ENCODE assay signal across 8 mouse cellular contexts in the genomic region with DNA sequence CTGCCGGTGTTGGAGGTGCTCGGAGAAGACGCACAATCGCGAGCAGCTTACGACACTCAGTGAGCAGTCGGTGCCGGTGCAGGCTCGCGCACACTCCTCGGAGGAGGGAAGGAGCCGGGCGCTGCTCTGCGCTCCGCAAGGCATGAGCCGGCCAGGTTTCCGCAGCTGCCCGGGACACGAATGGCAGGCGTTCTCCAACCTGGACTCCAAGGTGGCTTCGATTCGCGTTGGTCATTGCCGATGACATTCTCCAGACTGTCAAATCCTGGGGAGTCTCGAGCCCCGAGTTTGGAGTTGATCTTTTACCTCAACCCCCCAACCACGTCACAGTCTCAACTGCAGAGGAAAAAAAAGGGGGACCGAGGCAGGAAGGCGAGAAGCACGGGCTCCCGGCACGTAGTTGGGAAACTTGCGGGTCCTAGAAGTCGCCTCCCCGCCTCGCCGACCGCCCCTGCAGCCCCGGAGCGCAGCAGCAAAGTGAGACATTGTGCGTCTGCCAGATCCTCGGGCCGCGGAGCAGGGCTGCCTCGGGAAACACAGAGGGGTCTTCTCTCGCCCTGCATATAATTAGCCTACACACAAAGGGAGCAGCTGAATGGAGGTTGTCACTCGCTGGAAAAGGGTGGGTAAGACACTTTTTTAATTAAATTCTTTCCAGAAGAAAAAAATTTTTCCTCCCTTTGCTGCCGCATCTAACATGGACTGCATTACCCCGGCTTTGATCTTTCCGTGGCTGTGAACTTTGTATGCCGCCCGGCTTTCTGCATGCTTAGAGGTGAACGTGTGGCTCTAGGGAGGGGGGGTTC. TPM values are rescaled to one million over a fixed set of nuclear protein-coding genes. Genes with fewer than 3 reads are reported as not detected.
DNase-seq lines count a peak whose midpoint lies in the region; ATAC-seq and TF ChIP-seq lines count a peak whose summit lies in the region.

Gene Lrrtm1, plus strand, starts transcription at position 89 of the 806 bp plus-strand sequence.

- peaks cover 26% of the 10 kb centered on the region for H3K4me1 ChIP-seq in forebrain, embryonic 13.5 days
- H3K4me1 ChIP-seq in intestine, embryonic 15.5 days (replicated peaks), result peaks cover 6% of the 10 kb centered on the region; the same call in 1 of the 2 replicates
- peaks cover 9% of the 10 kb centered on the region for H3K4me1 ChIP-seq in neural tube, embryonic 11.5 days (ENCODE audit: control insufficient read depth, insufficient read depth, low read length)

- no peak for TF ChIP-seq CTCF in gastrocnemius, adult 2 months (IDR thresholded peaks at IDR 0.05)

- no peaks in the 10 kb centered on the region for H3K9me3 ChIP-seq in forebrain, embryonic 13.5 days (replicated peaks)
- H3K9me3 ChIP-seq in intestine, embryonic 15.5 days, result no peaks in the 10 kb centered on the region
- H3K9me3 ChIP-seq in neural tube, embryonic 11.5 days (ENCODE audit: control insufficient read depth, low read length), result no peaks in the 10 kb centered on the region

- intact Hi-C loops in gastrocnemius, adult 2 months (cut with DNase I), result no loop called here
- intact Hi-C loops in left cerebral cortex, postnatal 25 days (cut with DNase I), result loop anchor here (5.0 to 10.0 kb wide), 2 partner anchors 329 to 548 kb away; no protein-coding TSS in a partner anchor

- peaks cover 8% of the 10 kb centered on the region; the same call in 1 of the 2 replicates for H3K27me3 ChIP-seq in forebrain, embryonic 13.5 days
- H3K27me3 ChIP-seq in intestine, embryonic 15.5 days (replicated peaks), result peaks cover 29% of the 10 kb centered on the region
- peaks cover 17% of the 10 kb centered on the region for H3K27me3 ChIP-seq in neural tube, embryonic 11.5 days (ENCODE audit: control insufficient read depth, insufficient read depth, low read length)

- H3K27ac ChIP-seq in gastrocnemius, adult 2 months, result no peak within 1 kb of the TSS
- H3K27ac ChIP-seq in forebrain, embryonic 13.5 days, result peak within 1 kb of the TSS; percentile 89
- no peak within 1 kb of the TSS for H3K27ac ChIP-seq in intestine, embryonic 15.5 days
- H3K27ac ChIP-seq in neural tube, embryonic 11.5 days (ENCODE audit: low read depth, low read length), result peak within 1 kb of the TSS; percentile 21; the same call in 1 of the 2 replicates

- H3K4me3 ChIP-seq in gastrocnemius, adult 2 months, result peak within 1 kb of the TSS; percentile 58
- H3K4me3 ChIP-seq in forebrain, embryonic 13.5 days, result peak within 1 kb of the TSS; percentile 47
- H3K4me3 ChIP-seq in intestine, embryonic 15.5 days (replicated peaks), result peak within 1 kb of the TSS; percentile 42
- H3K4me3 ChIP-seq in neural tube, embryonic 11.5 days (ENCODE audit: low read depth, low read length), result peak within 1 kb of the TSS; percentile 41

- peak within 1 kb of the TSS; percentile 75 for H3K9ac ChIP-seq in forebrain, embryonic 13.5 days
- H3K9ac ChIP-seq in intestine, embryonic 15.5 days, result peak within 1 kb of the TSS; percentile 23
- H3K9ac ChIP-seq in neural tube, embryonic 11.5 days (ENCODE audit: low read length), result peak within 1 kb of the TSS; percentile 53

- peak; percentile 20 for DNase-seq in gastrocnemius, adult 2 months
- no peak for DNase-seq in gastrocnemius, adult 18-20 months (ENCODE audit: low spot score)
- DNase-seq in cerebellum, adult 11 months, result peak; percentile 31
- DNase-seq in left cerebral cortex, postnatal 25 days (ENCODE audit: low spot score in 2 of 2), result peak; percentile 87 to 92
- DNase-seq in neural tube, embryonic 11.5 days (ENCODE audit: low spot score), result peak; percentile 83
- no peak for DNase-seq in natural killer cell, adult 2 months (ENCODE audit: low spot score in 2 of 2)

- ATAC-seq in forebrain, embryonic 13.5 days, result peak; percentile 89
- peak; percentile 84 for ATAC-seq in intestine, embryonic 15.5 days
- ATAC-seq in neural tube, embryonic 11.5 days (ENCODE audit: insufficient read depth, low FRiP score, low TSS enrichment), result peak; percentile 91

- H3K36me3 ChIP-seq in forebrain, embryonic 13.5 days (ENCODE audit: poor library complexity, severe bottlenecking), result no peaks in the 10 kb centered on the region
- H3K36me3 ChIP-seq in intestine, embryonic 15.5 days, result no peaks in the 10 kb centered on the region
- H3K36me3 ChIP-seq in neural tube, embryonic 11.5 days (ENCODE audit: control insufficient read depth, insufficient read depth, low read length), result no peaks in the 10 kb centered on the region

- under 1% methylated on average over 53 of the region's 53 CpGs for WGBS in forebrain, embryonic 13.5 days
- WGBS in intestine, embryonic 15.5 days, result under 1% methylated on average over 53 of the region's 53 CpGs
- WGBS in neural tube, embryonic 11.5 days, result under 1% methylated on average over 50 of the region's 53 CpGs

- peak within 1 kb of the TSS; percentile 85 for H3K4me2 ChIP-seq in forebrain, embryonic 13.5 days
- peak within 1 kb of the TSS; percentile 93 for H3K4me2 ChIP-seq in intestine, embryonic 15.5 days (replicated peaks)
- H3K4me2 ChIP-seq in neural tube, embryonic 11.5 days (ENCODE audit: low read depth), result peak within 1 kb of the TSS; percentile 86

RNA-seq across cellular contexts. Expression of gene Lrrtm1, which starts in this region (rescaled TPM):
- total RNA-seq in gastrocnemius, adult 2 months (2021), result not detected
- total RNA-seq in gastrocnemius, adult 18-20 months (2021), result not detected
- 23.9 and 25.2 TPM in 2 replicates for polyA plus RNA-seq in forebrain, embryonic 13.5 days (2015; fragmentation: Nextera tagmentation; extraction: Ambion mirVana)
- polyA plus RNA-seq in intestine, embryonic 15.5 days (2015; fragmentation: Nextera tagmentation; extraction: Ambion mirVana), result 4.5 and 4.7 TPM in 2 replicates
- 10 to 100 TPM; 65.3 to 81.2 TPM for total RNA-seq in left cerebral cortex, postnatal 25 days (2021)
- 11.2 and 12.7 TPM in 2 replicates for polyA plus RNA-seq in neural tube, embryonic 11.5 days (2014; fragmentation: Nextera tagmentation; extraction: Ambion mirVana)

Comparison
In these comparisons a context has a peak if more than half of its experiments do, and no peak if none do; other contexts are left out.
1. RNA of gene Lrrtm1 (total RNA-seq): 65.3 to 81.2 TPM in left cerebral cortex, postnatal 25 days; not detected in gastrocnemius, adult 18-20 months and not detected in gastrocnemius, adult 2 months; every median in the first group is over 10 times any median in the second.
2. Peak in DNase-seq and H3K4me3 ChIP-seq in gastrocnemius, adult 2 months; RNA of the gene not detected or under 1 TPM.
3. DNase-seq: peak in cerebellum, adult 11 months (single experiment), left cerebral cortex, postnatal 25 days (2 of 2) and neural tube, embryonic 11.5 days (single experiment); none in gastrocnemius, adult 18-20 months (single experiment) and natural killer cell, adult 2 months (0 of 2).
4. H3K27ac ChIP-seq: peak in forebrain, embryonic 13.5 days (single experiment) and neural tube, embryonic 11.5 days (single experiment); none in gastrocnemius, adult 2 months (single experiment) and intestine, embryonic 15.5 days (single experiment).
5. H3K9ac ChIP-seq: peak in every context shown above with its lines; median percentile 75 in forebrain, embryonic 13.5 days; 53 in neural tube, embryonic 11.5 days; 23 in intestine, embryonic 15.5 days.
6. Peak in every context shown above with its lines, with median percentiles within 50 percentile points of each other: H3K4me3 ChIP-seq, ATAC-seq and H3K4me2 ChIP-seq.